Mouse (Mus musculus) spleen, adult 2 months (tissue): ENCODE data around the gene Morc3. TPM values are rescaled to one million over a fixed set of nuclear protein-coding genes. Genes with fewer than 3 reads are reported as not detected.
A peak's percentile ranks its signal among the peaks of the same experiment; 100 is the strongest.

ENCODE experiments used
- DNase-seq, 2 experiments: peaks; one replicate each; pipeline versions ENCODE4 v3.0.0 to v3.0.0-alpha.2; 2012 to 2021; ENCODE audit warnings: low spot score in 2 of 2, low read depth in 1 of 2
- H3K27ac ChIP-seq: fragments of 200-500 bp; 2 replicates; pipeline ENCODE4 v1.5.1; 2012; ENCODE audit warnings: low read length, inconsistent platforms; ENCODE audit not compliant: insufficient read depth
- H3K27me3 ChIP-seq: fragments of 200-500 bp; 2 replicates; pipeline ENCODE4 v1.6.1; 2012; ENCODE audit warnings: mild to moderate bottlenecking, moderate library complexity, low read length, inconsistent platforms; ENCODE audit not compliant: control insufficient read depth, insufficient read depth
- H3K36me3 ChIP-seq: fragments of 200-500 bp; 2 replicates; pipeline ENCODE4 v1.6.1; 2012; ENCODE audit warnings: mild to moderate bottlenecking, low read length, inconsistent platforms; ENCODE audit not compliant: control insufficient read depth, insufficient read depth
- H3K4me1 ChIP-seq: fragments of 200-500 bp; 2 replicates; pipeline ENCODE4 v1.6.1; 2011; ENCODE audit warnings: inconsistent platforms; ENCODE audit not compliant: control insufficient read depth, insufficient read depth, insufficient read length
- H3K4me3 ChIP-seq: fragments of 200-500 bp; 2 replicates; pipeline ENCODE4 v1.5.1; 2011; ENCODE audit warnings: mild to moderate bottlenecking, inconsistent platforms; ENCODE audit not compliant: insufficient read depth, insufficient read length; ENCODE audit errors: extremely low read depth
- CTCF ChIP-seq: fragments of 200-500 bp; IDR thresholded peaks from 2 replicates; pipeline ENCODE4 v1.5.1; 2011; ENCODE audit warnings: mild to moderate bottlenecking, inconsistent platforms; ENCODE audit not compliant: insufficient read depth, insufficient read length, insufficient replicate concordance; ENCODE audit errors: extremely low read depth
- POLR2A ChIP-seq: fragments of 200-500 bp; IDR thresholded peaks from 2 replicates; pipeline ENCODE4 v1.6.1; 2011; ENCODE audit warnings: low read depth, low read length, inconsistent platforms
- WGBS: fragments of 180-500 bp; shearing (Covaris S2); methylation state at CpG from one replicate; pipeline ENCODE4 v1.1.7; 2018; 5-methylcytosine and 5-hydroxymethylcytosine counted together
- polyA plus RNA-seq: library from polyadenylated mRNA; depleted of rRNA; stranded (reverse); fragments of >200 nt; gene quantifications from 2 replicates; pipeline ENCODE4 v1.2.3, GENCODE M21; 2012

Morc3 gene
- polyA plus RNA-seq, 1 experiment = 10.6 TPM

DNA sequence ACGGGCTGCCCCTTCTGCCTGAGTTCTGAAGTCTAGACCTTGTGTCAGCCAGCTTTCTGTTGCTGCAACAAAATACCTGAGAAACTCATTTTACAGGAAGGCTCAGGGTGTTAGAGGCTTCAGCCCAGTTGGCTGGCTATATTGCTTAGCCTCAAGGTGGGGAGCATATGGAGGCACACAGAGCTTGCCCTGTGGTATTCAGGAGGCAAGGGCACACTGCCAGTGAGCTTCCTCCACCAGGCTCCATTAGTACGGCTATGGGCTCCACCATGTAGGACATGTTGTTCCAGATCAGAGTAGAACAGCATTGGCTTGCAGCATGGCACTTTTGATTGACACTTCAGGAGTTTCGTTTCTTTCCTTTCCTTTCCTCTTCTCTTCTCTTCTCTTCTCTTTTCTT lies 32.9 kb upstream of the Morc3 start:
- peaks cover 9% of the 10 kb centered on the region for H3K36me3 ChIP-seq
- no peaks in the 10 kb centered on the region for H3K27me3 ChIP-seq
- peaks cover 2% of the 10 kb centered on the region; the same call in 1 of the 2 replicates for H3K4me1 ChIP-seq
- H3K4me3 ChIP-seq = no peak overlapping the region
- 71% methylated on average over 3 of the region's 3 CpGs for WGBS
- H3K27ac ChIP-seq = no peak overlapping the region
- DNase-seq = no peak
- TF ChIP-seq POLR2A = no peak
- no peak for TF ChIP-seq CTCF

DNA sequence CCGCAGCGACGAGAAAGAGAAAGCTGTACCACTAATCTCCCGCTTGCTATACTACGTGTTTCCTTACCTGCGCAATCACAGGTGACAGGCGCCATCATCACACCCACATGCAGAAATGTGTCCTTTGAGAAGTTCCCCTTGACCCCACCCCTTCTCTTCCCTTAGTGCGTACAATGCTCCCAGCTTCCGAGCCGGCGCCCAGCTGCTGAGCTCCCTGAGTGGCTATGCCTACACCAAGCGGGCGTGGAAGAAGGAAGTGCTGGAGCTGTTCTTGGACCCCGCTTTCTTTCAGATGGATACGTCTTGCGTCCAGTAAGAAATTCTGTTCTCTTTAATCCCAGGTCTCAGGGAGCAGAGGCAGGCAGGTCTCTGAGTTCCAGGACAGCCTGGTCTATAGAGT lies 32.0 kb upstream of the Morc3 start:
- no peaks in the 10 kb centered on the region for H3K27me3 ChIP-seq
- H3K4me1 ChIP-seq = peaks cover 2% of the 10 kb centered on the region; the same call in 1 of the 2 replicates
- WGBS = 95% methylated on average over 16 of the region's 16 CpGs
- DNase-seq = no peak
- no peak overlapping the region for H3K27ac ChIP-seq
- H3K4me3 ChIP-seq = no peak overlapping the region
- peaks cover 9% of the 10 kb centered on the region for H3K36me3 ChIP-seq
- TF ChIP-seq POLR2A (no peak), CTCF (no peak)

DNA sequence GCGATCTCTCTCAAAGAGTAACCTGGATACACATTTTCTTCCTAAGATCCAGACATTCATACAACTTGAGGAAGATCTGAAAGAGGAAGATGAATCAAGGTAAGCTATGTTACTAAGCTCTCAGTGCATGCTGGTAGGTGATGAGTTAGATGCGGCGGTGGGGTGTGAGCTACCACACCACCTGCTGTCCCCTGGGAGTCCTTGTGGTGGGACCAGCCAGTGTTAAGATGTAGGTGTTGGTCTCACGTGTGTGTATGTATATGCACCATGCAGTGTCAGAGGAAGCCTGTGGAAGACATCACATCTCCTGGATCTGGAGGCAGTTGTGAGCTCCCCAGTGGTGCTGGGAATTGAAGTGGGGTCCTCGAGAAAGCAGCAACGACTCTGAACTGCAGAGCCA lies 24.8 kb upstream of the Morc3 start:
- Histone ChIP-seq H3K4me1 (peaks cover 13% of the 10 kb centered on the region; the same call in 1 of the 2 replicates), H3K27ac (no peak overlapping the region), H3K36me3 (no peaks in the 10 kb centered on the region; the same call in 1 of the 2 replicates), H3K4me3 (no peak overlapping the region), H3K27me3 (no peaks in the 10 kb centered on the region)
- DNase-seq = peak in 1 of 2 experiments; percentile 48
- WGBS = 74% methylated on average over 6 of the region's 6 CpGs
- TF ChIP-seq POLR2A (no peak), CTCF (no peak)

DNA sequence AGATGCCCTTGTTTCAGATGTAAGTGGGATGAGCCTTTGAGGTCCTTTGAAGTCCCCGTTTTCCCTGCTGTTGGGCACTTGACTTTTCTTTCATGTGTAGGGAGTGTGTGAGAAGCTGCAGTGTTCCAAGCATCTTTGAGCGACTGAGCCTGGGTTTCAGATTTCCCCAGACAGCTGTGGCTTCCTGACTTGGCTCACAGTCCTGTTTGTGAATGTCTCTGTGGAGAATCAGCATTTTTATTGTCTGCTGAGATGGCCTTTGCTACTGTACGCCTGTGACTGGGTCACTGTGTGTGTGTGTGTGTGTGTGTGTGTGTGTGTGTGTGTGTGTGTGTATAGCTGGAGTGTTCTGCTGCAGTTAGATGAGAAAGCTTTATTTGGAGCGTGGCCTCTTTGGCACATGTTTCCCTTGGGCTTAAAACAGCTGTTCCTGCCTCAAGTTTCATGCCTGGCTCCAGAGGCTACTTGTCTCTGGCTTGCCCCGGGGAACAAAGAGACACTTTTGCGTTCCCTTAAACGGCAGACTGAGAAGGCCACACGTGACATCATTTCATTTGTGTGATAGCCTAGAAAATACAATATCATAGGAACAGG lies 23.9 kb upstream of the Morc3 start:
- TF ChIP-seq CTCF (no peak), POLR2A (no peak)
- Histone ChIP-seq H3K4me1 (peaks cover 13% of the 10 kb centered on the region; the same call in 1 of the 2 replicates), H3K27me3 (no peaks in the 10 kb centered on the region), H3K27ac (no peak overlapping the region), H3K4me3 (no peak overlapping the region), H3K36me3 (no peaks in the 10 kb centered on the region; the same call in 1 of the 2 replicates)
- 36% methylated on average over 8 of the region's 8 CpGs for WGBS
- no peak for DNase-seq

DNA sequence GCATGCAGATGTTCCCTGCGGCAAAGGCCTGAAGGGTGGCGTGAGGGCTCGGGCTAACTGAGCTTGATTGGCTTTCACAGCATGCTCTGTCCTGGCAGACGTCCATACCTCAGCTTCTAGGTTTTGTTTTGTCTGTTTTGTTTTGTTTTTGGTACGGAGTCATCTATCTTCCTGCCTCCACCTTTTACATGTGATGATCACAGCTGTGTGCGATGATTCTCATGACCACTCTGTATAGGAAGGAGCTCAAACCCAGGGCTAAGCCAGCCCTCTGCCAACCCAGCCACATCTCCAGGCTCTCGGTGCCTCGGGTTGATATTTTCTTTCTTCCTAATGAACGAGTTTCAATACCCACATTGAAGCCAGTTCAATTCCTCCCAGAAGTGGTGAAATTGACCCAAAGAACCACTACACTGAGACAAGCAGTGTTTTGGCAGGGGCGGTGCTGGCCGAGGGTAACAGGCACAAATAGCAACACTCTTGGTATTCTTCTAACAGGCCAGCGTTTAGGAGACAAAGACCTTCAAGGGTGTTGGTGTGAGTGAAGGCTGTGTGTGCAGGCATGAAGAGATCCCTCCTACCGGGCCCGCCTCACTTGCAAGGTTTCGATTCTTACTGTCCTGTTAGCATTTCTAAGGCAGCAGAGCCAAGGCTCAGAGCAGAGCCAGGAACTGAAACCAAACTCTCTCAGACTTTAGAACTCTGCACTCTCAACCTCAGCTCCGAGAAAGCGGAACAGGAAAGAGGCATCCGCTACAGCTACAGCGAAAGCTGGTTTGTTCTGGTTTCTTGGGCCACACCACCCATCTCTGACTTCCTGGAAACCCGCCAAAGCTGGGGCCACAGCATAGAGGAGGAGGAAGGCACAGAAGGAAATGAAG lies 15.8 kb upstream of the Morc3 start:
- peak; percentile 68 for TF ChIP-seq POLR2A
- no peak for TF ChIP-seq CTCF
- DNase-seq = peak; percentile 88 to 96
- WGBS = 2% methylated on average over 20 of the region's 20 CpGs
- H3K4me3 ChIP-seq = peak overlapping the region; percentile 34; the same call in 1 of the 2 replicates
- H3K4me1 ChIP-seq = peaks cover 32% of the 10 kb centered on the region
- H3K27me3 ChIP-seq = no peaks in the 10 kb centered on the region
- no peaks in the 10 kb centered on the region for H3K36me3 ChIP-seq
- peak overlapping the region; percentile 98 for H3K27ac ChIP-seq

DNA sequence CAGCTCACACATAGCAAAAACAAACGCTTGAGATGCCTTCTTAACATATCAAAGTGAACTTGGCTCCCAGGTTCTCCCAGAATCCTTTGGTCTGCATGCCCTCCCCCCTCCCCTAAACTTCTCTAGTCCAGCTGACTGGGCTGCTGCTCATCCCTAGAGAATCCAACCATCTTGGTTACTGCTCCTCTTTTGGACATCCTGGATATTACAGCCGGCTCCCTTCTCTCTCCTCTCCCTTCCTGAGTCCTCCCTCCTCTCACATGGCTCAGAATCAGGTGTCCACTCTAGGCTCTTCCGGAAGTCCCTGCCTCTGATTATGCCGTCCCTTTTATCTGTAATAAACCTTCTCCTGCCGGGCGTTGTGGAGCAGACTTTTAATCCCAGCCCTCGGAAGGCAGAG lies 15.1 kb upstream of the Morc3 start:
- Histone ChIP-seq H3K27me3 (no peaks in the 10 kb centered on the region), H3K36me3 (no peaks in the 10 kb centered on the region), H3K4me3 (no peak overlapping the region), H3K27ac (peak overlapping the region; percentile 96), H3K4me1 (peaks cover 32% of the 10 kb centered on the region)
- TF ChIP-seq CTCF (no peak), POLR2A (no peak)
- DNase-seq = no peak
- WGBS = 43% methylated on average over 7 of the region's 7 CpGs

DNA sequence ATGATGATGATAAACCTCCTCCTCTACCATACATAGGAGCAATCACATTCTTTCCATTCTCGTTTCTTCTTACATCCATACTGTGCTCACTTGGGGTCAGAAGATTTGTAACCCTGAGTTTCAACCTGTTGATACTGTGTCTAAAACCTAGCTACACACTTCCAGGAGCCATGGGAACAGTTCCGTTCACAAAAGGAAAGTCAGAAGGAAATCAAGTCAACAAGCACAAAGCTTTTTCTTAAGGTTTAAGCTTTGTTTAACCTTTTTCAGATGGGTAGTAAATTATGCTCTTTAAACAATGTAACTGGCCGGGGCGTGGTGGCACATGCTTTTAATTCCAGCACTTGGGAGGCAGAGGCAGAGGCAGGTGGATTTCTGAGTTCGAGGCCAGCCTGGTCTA lies 14.6 kb upstream of the Morc3 start:
- no peaks in the 10 kb centered on the region for H3K27me3 ChIP-seq
- peaks cover 32% of the 10 kb centered on the region for H3K4me1 ChIP-seq
- WGBS = 85% methylated on average over 5 of the region's 5 CpGs
- TF ChIP-seq POLR2A (no peak), CTCF (no peak)
- no peaks in the 10 kb centered on the region for H3K36me3 ChIP-seq
- no peak overlapping the region for H3K4me3 ChIP-seq
- H3K27ac ChIP-seq = peak overlapping the region; percentile 96
- DNase-seq = no peak
